Mouse (Mus musculus): ENCODE measurements around the gene Lsm2.

Gene Lsm2

GRCm38 (mm10) chr17:35013221-35013620, 31.6 kb downstream of the Lsm2 start:
- DNase-seq (ENCODE audit: low spot score), result no peak

DNA sequence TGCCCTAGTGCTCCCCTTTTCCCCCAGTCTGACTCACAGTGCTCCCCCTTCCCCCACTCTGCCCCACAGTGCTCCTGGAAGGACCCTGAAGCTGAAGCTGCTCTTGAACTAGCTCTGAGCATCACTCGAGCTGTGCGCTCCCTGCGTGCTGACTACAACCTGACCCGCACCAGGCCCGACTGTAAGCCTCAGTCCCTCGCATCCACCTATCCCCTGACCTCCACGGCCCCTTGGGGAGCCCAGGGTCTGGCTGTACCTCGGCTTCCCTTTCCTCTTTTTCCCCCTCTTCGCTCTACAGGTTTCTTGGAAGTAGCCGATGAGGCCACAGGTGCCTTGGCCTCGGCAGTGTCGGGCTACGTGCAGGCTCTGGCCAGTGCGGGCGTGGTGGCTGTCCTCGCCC, 33.6 kb downstream of the Lsm2 start:
- DNase-seq (ENCODE audit: low spot score), result no peak

- DNase-seq (ENCODE audit: low spot score), result no peak
Measured at GRCm38 (mm10) chr17:35016376-35016775, 34.7 kb downstream of the Lsm2 start, which contains the start of gene Vwa7. Gene Vwa7 (plus strand): TSS chr17:35016579.

- DNase-seq (ENCODE audit: low spot score), result no peak
Measured at GRCm38 (mm10) chr17:35016791-35017705, 35.4 kb downstream of the Lsm2 start.

- no peak for DNase-seq (ENCODE audit: low spot score)
Measured at GRCm38 (mm10) chr17:35017706-35018030, 36.0 kb downstream of the Lsm2 start.

DNA sequence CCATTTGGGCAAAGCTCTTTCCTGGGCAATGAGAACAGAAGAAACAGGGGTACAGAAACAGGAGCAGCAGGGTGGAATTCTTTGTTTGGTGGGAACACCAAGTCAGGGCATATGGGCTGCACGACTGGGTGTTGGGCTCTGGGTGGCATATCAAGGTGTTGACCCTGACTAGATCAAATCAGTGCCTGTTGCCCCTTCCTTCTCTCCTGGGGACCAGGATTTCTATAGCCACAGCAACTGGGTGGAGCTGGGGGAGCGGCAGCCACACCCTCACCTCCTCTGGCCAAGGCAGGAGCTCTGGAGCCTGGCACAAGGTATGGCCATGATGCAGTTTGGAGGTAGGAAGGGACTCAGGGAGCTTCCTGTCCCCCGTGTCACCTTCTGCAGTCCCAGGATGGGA, 36.5 kb downstream of the Lsm2 start:
- DNase-seq (ENCODE audit: low spot score), result no peak

DNA sequence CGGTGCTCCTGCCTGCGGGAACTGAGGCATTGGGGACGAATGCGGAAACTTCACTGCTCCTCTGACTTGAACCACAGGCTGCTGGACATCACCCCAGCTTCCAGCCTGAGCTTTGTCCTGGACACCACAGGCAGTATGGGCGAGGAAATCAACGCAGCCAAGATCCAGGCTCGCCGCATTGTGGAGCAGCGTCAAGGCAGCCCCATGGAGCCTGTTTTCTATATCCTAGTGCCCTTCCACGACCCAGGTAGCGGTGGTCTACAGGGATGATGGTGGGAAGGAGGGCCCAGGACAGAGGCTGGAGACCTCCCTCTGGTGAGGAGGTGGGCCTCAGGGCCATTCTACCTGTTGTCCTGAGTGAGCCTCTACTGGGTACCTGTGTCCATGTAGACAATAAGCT, 38.2 kb downstream of the Lsm2 start:
- DNase-seq (ENCODE audit: low spot score), result no peak

DNA sequence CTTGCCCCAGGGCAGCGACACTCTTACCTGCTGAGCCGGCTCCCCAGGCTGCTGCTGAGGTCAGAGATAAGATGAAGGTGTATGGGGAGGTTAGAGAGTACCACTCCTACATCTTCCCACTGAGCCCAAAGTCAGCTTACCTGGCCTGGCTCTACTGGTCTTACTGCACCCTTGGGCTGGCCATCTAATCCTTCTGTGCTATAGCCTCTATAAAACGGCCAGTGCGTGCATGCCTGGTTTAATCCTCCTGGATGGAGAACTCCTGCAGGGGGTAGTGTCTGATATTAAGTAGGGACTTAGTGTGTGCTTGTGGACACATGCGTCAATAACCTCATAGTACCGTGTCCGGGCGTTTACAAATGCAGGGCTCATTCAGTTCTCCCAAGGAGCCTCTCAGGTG, 38.9 kb downstream of the Lsm2 start:
- no peak for DNase-seq (ENCODE audit: low spot score)

DNA sequence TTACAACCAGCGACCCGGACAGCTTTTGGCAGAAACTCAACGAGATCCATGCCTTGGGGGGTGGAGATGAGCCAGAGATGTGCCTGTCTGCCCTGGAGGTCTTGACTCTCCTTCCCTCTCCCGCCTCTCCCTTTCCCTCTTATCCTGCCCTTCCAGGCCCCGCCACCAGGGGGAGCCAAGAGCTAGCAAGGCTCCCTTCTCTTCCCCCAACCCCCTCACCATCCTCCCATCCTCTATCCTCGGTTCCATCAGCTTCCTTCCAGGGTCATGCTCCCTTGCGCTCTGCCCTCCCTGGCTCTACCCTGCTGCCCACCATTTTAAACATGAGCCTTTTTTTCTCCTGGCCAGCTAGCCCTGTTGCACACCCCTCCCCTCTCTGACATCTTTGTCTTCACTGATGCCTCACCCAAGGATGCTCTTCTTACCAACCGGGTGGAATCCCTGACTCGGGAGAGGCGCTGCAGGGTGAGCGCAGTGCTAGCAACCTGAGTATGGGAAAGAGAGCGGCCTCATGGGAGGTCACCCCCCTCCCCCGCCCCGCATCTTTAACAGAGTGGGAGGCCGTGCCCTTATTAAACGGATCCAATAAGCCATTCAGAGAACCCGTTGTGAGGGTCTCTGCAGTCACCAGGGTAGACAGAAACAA, 39.6 kb downstream of the Lsm2 start:
- peak; percentile 86 for DNase-seq (ENCODE audit: low spot score)

GRCm38 (mm10) chr17:35021842-35022477, 40.3 kb downstream of the Lsm2 start:
- no peak for DNase-seq (ENCODE audit: low spot score)

DNA sequence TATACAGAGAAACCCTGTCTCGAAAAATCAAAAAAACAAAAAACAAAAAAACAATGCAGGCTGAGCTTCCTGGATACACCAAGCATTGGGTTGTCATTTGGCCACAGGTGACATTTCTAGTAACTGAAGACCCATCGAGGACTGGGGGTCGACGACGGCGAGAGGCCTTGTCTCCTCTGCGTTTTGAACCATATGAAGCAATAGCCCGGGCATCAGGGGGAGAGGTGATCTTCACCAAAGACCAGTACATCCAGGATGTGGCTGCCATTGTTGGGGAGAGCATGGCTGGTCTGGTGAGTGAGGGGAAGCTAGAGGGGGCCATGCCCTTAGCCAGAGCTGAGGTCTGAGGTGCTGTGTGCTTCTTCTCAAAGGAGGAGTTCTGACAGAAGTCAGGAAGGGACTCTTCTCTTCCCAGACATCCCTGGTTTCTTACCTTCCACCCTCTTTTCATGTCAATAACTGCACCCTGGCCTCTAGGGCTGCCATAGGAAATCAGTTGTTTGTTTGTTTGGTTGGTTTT, 40.9 kb downstream of the Lsm2 start:
- no peak for DNase-seq (ENCODE audit: low spot score)

GRCm38 (mm10) chr17:35023221-35023620, 41.6 kb downstream of the Lsm2 start:
- no peak for DNase-seq (ENCODE audit: low spot score)

GRCm38 (mm10) chr17:35023756-35024155, 42.1 kb downstream of the Lsm2 start:
- DNase-seq (ENCODE audit: low spot score), result no peak

GRCm38 (mm10) chr17:35024261-35024660, 42.6 kb downstream of the Lsm2 start:
- no peak for DNase-seq (ENCODE audit: low spot score)

GRCm38 (mm10) chr17:35024691-35025488, 43.2 kb downstream of the Lsm2 start:
- DNase-seq (ENCODE audit: low spot score), result no peak

GRCm38 (mm10) chr17:35026206-35026605, 44.5 kb downstream of the Lsm2 start:
- no peak for DNase-seq (ENCODE audit: low spot score)

- no peak for DNase-seq (ENCODE audit: low spot score)
Measured at GRCm38 (mm10) chr17:35027277-35028068, 45.8 kb downstream of the Lsm2 start, which contains the start of gene Sapcd1. Gene Sapcd1 (minus strand): TSS chr17:35028016.

DNA sequence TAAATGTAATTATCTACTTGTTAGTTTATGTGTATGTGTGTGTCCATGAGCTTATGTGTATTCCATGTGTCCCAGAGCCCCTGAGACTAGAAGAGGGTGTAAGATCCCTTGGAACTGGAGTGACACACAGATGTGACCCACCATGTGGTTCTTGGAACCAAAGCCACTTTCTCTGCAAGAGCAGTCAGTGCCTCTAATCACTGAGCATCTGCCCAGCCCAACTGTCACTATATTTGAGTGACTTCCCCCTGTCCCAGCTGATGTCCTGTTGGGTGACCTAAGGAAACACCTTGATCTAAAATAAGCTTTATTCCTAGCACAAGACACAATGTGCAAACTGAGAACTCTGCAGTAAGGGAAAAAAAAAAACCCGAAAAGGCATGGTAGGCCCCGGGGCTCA, 46.7 kb downstream of the Lsm2 start:
- no peak for DNase-seq (ENCODE audit: low spot score)

DNA sequence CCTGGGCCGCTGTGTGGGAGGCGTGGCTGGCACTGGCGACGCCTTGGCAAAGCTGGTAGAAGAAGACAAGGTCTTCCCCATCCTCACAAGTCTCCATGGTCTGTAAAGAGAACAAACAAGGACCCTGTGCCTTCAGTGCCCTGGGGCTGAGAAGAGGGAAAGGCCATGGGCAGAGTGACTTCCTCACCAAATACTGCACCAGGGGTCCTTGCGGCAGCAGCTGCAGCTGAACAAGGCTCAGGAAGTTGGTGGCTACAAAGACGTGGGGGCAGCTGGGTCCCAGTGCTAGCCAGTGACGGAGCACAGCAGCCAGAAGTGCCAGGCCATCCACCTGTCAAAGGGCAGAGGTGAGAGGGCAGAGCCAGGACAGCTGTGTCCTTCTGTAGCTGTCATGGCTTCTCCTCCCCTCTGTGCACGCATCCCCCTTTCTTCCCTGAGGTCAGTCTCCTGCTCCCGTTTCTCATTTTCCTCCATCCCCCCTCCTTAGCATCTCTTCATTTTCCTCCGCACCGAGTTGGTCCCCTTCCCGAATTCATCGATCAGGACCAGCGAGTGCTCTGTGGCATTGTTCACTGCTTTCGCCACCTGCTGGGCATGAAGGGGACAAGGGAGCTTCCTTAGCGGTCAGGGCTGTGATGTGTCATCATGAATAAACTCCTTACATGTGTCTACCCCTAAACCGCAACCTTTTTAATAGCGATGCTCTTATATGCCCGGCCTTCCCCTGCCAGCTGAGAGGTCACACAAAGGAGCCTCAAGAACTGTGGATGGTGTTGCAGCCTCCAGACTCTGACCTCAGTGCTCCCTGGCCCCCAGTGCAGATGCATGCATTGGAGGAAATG, 48.2 kb downstream of the Lsm2 start:
- DNase-seq (ENCODE audit: low spot score), result no peak

DNA sequence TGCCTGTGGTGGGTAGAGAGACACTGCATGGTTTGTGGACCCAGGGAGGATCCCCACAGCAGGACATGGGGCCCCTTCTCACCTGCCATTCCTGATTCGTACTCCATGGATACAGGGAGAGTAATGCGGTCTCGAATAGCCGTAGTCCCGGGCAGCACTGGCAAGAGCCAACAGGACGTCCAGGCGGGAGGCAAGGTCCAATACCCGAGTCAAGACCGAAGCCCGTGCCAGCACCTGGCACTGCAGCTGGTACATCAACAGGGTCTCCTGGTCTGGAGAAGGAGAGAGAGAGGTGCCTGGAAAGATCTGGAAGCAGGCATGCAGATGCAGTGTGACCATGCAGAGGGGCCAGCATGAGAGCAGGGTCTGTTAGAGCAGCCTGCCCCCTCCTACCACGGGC, 49.6 kb downstream of the Lsm2 start:
- DNase-seq (ENCODE audit: low spot score), result no peak
